Mouse (Mus musculus) frontal cortex, postnatal 10 days (tissue): ENCODE measurements around the gene Sri.
"Not testable (repeated sequence)": the region's sequence is repeated elsewhere in the genome, so short reads cannot be mapped to it uniquely, and the experiment has no call there.

Experiments
- DNase-seq, 2 experiments: peaks; one replicate each; pipeline ENCODE4 v3.0.0; 2022; ENCODE audit warnings: low spot score in 2 of 2, mixed read lengths in 1 of 2

Gene Sri

DNA sequence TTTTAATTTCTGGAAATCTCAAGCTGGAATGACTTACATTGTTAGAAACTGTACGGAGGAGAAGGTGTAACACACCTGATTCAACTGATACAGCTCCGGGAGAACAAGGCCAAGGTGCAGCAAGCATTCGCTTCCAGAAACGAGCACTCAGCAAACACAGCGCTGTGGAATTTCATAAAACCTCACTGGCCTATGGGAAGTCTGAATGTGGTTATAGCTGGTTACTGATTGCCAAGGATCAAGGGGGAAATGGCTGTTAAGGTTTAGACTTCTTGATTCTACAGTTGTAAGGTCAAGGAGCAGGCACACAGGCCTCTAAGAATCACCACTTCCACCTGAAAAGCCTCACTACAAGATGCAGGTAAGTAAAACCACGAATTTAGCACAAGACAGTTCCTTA, at the start of gene Sri:
Sri (plus strand) TSS at position 224 of the 400 bp plus-strand sequence.
- DNase-seq = no peak

DNA sequence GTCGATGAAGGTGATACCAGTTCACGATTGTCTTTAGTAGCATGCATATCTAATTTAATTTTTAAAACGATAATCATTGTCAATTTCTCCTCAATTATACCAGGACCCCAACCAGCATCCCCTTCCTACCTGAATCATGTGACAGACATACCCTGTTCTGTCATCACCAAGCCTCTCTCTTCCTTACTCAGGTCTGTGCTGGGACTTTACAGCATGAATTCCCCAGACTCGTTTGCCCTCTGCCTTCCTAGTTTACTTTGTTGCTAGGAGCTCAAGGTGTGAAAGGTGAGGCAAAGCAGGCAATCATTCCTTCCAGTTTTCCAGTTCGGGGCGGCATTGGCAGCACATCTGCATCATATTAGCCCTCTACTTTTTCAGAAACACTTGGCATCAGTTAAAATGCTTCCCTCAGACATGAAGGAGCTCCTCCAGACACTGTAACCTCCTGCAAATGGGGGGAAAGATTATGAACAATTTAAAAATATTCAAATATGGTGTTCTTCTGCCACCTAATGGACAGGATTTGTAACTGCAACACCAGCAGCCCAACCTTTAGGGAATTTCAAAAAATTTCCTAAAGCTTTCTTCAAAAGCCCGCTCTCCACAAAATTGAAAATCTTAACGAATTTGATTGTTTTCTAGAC, 49.4 kb upstream of the Sri start:
- peak in 1 of 2 experiments; percentile 7 for DNase-seq

DNA sequence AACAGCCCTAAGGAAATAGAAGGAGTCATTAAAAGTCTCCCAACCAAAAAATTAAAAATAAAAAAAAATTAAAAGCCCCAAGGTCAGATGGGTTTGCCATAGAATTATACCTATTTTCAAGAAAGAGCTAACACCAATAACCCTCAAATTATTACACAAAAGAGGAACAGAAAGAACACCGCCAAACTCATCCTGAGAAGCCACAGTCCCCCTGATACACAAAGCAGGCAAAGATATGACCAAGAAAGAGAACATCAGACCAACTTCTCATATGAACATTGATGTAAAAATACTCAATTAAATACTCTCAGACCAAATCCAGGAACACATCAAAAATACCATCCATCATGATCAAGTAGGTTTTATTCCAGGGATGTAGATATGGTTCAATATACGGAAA, 48.8 kb upstream of the Sri start:
- DNase-seq = no peak

DNA sequence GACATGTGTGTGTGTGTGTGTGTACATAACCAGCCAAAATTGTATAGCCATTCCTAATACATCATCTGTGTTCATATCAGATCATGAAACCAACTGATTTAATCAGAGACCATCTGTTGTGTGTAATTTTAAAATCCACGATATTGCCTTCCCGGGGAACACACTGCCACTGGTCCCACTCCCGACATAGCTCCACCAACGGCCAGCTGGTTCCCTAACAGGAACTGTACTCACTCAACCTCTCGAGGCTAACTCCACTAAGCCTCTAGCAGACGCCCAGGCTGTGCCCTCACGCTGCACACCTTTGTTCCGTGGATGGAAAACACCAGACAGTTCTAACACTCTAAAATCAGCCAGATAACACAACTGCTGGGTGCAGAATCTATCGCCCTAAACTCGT, 45.4 kb upstream of the Sri start:
- peak; percentile 12 to 16 for DNase-seq

DNA sequence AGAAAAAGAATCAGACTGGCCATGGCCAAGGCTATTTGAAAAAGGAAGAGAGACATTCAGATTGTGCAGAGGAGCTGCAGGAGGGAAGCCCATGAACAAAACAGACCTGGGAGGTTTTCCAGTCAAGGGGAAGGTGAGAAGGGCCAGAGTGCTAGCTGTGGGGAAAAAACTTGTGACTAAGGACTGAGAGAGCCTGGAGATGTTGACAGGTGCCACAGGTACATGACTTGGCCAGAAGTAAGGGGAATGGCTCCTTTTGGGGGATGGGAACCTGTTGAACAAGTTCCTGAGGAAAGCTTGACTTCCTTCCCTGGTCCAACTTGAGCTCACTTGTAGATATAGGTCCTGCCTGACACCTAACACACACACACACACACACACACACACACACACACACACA, 43.1 kb upstream of the Sri start:
- DNase-seq = no peak

DNA sequence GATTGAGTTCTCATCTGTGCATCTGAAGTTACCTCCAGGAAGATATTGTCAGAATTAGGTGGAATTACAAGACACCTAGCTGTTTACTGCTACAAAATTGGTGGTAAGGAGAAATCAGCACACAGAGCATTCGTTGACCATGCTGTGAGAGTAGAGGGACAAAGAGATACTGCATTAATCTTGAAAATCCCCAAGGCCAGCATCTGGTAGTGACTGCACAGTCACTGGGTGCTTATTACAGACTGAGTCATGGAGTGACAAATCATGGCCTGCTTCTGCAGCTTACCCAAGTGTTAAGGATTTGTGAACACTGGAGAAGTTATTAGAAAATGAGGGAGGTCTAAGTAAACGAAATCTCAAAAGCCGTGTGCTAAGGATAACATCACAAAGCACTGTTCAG, 32.6 kb upstream of the Sri start:
- no peak for DNase-seq

DNA sequence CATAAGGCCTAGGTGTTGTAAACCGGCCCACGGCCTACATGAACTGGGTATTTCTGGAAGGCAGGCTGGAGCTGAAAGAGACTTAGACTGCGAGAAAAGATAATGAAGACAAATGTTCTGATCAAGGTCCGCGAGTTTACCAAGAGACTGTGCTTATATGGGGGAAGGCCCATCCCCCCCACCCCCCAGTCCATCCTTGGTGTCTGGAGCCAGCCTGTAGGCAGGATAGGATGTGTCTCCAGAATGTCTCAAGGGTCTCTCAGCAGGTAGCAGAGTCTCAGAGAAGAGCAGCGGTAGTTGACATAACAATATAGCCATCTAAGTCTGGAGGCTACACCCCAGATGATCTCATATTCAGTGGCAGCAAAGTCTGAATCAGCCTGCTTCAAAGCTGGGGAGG, 11.3 kb upstream of the Sri start:
- DNase-seq = not testable (repeated sequence)

DNA sequence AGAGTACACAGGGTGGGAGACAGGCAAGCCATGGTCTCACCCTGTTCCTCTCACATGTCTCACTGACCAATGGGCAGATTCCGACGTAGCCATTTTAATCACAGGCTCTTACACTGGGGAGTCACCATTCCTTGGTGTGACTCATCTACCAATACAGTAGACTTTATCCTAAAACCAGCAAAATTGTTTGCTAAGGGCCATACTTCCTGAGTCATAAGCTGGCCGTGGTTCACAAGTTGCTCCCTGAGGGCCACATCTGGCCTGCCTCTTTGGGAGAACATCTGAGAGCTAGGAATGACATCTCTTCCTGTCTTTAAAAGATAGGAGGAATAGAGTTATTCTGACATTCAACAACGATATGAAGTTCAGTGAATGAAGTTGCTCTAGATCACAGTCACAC, 7.9 kb downstream of the Sri start:
- DNase-seq = no peak

DNA sequence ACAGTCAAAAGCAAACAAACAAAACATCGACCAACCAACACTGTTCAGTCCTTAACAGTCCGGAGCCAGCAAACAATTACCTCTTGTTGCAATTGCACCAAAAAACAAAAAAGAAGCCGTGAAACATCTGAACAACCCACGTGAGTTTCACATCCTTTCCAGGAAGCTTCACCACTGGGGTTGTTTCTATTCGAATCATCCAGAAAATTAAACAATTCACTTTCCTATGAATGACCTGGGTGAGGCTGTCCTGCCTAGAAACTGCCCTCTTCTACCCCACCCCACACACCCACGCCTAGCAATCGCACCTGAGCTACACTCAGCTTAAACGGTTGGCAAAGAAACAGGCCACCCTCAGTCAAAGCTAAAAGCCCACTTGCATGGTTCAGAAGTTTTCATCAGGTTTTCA, 9.8 kb downstream of the Sri start:
- DNase-seq = no peak

DNA sequence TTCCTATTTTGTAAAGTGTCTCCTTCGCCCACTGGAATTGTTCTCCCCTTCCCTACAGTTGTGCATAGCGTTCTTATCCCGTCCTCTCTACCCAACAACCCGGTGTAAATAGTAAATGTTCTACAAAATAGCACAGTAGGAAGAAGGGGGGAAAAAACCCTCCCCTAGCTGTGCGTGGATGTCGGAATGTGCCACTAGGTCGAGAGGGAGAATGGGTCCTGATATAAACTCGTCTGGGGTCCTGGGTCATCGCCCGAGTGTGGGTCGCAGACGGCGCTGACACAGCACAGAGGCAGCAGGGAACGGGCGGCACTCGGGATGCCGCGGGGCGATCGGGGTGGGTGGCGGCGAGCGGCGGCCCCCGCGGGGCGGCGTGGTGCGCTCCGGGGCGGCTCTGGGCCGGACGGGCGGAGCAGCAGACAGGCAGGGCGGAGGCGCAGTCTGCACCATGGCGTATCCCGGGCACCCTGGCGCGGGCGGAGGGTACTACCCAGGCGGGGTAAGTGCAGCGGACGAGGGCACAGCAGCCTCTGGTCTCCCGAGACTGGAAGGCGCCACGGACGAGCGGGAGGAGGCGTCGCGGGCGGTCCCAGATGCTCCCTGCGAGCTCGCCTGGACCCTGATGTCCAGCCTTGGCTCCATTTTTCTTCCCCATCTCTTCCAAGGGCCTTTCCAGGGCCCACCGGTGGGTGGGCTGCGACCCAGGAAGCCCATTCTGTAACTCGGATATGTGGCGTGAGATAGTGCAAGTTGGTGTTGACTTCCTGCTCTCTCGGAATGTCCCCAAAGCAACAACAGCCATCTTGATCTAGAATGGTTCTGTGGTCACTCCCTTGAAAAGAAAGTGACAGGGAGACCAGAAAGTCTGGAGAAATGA, 10.5 kb downstream of the Sri start:
- peak; percentile 53 to 75 for DNase-seq

DNA sequence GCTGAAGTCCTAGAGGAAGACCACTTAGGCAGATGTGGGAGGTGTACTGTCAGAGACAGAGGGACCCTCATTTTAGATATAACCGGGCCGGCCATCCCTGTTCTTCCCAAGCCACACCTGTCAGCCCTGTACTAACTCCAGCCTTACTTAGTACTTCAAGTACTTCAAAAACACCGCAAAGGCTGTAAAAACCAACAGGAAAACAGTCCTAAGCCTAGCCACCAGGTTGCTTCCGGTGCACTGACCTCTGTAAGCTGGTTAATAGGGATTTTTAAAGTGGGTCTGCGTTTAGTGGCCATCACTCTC, 11.1 kb downstream of the Sri start:
- no peak for DNase-seq

DNA sequence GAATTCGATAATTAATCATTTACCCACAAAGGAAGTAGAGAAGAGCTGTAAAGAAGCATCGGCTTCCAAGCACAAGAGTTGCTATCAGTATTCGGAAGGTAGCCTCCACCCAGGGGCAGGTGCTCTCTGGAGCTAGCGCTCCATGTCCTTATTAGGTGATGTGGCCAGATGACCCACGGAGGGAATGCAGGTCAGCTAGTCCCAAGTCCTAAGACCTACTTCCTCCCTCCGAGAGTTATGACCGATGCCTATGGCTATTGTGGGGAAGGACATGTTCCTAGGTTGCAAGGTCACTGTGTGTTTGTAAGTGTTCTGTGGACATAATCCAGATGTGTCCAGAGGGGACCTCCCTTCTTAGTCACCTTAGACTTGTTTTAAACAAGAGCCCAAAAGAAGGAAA, 12.2 kb downstream of the Sri start:
- no peak for DNase-seq

DNA sequence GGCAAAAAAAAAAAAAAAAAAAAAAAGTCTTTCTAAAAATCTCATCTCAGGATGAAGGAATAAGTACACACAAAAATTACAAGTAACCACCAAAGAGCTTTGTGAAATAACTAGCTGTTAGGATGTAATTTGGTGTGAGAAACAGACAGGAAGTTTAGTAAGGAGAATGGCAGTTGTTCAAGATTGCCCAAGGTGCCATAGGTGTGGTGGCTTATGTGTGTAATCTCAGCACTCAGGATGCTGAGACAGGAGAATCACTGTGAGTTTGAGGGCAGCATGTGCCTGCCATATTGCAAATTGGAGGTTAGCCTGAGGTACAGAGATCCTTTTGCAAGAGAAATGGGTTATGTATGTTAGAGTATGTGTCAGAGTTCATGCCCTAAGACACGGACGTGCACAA, 16.6 kb downstream of the Sri start:
- no peak for DNase-seq

DNA sequence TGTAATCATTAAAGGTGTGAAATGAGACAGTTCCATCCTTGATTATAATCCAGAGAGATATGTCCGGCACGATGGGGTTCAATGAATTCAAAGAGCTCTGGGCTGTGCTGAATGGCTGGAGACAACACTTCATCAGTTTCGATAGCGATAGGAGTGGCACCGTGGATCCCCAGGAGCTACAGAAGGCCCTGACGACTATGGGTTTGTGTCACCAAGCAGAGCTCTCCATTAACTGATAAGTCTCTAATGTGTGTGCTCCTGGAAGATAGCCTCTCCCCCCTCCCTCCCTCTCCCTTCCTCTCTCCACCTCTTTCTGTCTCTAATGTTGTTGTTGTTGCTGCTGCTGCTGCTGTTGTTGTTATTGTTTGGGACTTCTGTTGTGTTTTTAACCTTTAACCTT, 17.3 kb downstream of the Sri start:
- no peak for DNase-seq

DNA sequence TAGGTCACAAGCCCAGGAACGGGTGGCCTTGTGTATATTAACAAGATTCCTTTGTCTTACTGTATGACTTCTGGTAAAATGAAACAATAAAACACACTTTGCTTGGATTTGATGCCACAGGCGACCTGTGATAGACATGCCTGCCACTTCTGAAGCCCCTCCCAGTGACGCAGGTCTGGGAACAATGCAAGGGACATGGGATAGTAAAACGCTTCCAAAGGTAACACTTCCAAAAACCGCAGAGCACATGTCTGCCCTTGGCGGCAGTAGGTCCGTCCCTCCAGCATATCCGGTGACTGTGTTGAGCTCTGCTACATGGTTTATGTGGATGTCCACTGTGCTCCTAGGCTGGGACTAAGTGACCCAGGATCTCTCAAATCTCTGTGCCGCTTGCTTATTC, 27.5 kb downstream of the Sri start:
- DNase-seq = no peak

DNA sequence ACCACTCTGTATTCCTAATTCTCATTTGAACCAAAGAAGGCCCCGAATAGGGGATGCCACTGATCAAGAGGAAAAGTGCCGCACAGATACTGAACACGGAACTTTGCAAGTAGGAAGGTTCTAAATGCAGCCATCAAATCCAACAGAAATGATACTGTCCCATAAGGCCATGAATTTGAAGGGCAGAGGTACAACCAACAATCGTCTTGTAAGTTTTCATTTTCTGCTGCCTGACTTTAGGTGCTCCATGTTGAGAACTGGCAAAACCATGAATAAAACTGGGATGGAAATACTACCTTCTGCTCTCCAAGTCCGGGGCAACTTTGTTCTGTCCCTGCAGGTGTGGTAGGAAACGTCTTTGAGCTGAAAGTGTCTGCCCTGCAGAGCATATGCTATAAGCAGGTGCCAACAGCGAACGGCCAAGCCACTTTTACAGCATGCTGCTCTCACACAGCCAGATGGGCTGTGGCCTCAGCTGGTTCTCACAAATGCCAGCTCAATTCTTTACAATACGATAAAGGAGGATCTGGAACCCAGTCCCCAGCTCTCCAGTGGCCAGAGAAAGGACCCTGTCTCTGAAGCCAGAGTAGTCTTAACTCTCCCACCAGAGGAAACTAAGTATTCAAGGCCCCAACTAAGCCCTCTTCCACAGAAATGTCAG, 28.2 kb downstream of the Sri start:
- no peak for DNase-seq

DNA sequence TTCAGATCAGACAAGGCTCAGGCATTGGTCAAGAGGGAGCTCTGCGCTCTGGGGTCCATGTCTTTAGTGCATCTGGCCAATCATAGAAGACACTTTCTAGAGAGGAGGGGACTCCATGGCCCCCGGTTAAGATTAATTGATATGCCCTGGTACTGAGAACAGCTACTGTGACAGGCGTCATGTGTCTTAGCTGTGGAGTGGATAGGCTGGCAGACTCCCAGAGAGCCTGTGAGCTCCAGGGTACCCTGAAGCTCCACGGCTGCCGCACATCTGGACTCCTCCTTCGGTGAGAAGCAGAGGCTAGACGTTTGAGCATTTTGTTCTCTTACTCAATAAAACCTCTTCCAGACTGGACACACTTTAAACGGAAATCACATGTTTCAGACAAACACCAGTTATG, 31.6 kb downstream of the Sri start:
- DNase-seq = no peak

DNA sequence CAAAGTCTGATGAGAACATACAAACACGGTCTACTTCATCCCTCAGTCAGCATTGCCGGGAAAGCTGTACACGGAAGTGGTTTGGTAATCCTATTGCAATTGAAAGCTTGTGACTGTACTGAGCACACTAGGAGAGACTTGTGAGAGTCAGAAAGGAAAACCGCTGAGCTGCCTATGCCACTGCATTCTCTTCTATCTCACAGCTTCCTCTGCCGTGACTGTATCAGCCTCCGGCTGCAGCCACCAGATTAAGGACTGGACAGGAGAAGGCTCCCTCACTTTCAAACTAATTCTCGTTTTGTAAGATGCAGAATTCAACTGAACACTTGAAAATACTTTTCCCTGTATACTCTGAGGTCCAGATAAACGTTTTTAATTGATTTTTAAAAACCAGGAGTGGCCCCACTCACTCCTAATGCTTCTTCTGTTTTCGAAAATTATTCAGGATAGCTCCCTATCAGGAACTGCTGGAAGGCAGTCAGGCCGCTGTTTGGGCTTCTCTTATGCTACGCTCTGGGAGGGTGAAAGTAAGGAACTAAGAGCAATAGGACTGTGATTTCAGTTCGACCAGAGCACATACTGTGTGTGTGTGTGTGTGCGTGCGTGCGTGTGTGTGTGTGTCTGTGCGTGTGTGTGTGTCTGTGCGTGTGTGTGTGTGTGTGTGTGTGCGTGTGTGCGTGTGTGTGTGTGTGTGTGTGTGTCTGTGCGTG, 37.1 kb downstream of the Sri start:
- DNase-seq = no peak

DNA sequence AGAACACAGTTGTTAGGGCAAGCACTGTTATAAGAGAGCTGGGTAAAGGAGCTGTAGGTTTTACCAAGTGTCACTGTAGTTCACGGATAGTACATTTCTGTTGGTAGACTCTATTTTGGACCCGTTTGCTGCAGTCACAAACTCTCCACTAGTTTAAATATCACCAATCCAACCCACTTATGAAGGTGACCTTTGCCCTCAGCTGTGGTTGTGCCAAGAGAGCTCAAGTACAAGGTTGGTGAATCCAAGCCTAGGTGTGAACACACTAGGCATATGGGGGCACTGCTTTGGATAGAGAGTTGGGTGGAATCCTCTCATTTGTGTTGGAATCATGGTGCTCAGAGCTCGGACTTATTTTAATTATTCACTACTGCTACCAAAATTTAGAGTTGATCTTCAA, 39.8 kb downstream of the Sri start:
- no peak for DNase-seq

DNA sequence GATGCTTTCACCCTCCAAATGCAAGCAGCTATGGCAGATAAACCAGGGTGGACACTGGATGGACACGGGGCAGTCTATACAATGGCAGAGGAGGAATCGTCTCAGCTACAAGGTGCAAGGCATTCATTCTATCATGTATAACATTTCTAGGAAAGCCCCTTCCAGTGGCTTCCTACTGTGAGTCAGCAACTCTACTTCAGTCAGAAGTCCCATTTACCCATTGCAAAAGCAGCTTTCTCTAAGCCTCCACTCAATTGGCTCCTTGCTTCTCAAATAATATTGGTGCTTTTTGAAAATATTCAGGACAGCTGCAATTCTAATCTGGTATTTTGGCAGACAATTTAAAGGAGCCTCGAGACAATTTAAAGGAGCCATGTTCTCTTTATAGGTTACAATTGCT, 42.3 kb downstream of the Sri start:
- DNase-seq = no peak

DNA sequence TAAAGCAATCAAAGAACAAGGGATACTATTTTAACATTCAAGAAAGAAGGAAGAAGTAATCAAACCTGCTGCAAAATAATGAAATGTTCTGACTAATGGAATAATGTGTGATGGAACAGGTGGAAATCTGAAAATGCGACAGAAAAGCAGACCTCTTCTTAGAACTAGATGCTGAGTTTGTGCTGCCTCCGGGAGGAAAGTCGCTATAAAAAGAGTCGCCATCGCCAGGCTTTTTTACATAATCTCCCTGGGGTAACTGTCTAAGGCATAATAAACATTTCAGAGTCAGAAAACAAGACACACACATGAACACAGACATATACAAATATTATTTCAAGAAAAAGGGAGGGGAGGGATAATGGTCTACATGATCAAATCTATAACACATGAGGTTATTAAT, 49.0 kb downstream of the Sri start:
- DNase-seq = no peak

DNA sequence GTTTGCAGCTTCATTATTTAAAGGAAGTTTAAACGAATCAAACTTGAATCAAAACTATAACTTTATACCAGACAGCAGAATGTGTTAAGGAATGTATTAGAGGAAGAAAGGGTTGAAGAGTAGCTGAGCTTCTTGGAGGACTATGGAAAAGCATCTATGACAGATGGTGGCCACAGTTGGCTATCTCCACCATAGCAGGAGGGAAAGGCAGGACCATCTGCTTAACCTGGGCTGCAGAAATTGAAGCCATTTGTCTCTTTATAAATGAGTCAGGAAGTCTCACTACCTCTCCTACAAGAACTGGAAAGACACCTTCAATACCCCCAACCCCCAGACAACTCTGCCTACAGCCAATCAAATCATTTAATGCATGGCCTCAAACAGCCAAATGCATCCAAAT, 49.8 kb downstream of the Sri start:
- DNase-seq = no peak

DNA sequence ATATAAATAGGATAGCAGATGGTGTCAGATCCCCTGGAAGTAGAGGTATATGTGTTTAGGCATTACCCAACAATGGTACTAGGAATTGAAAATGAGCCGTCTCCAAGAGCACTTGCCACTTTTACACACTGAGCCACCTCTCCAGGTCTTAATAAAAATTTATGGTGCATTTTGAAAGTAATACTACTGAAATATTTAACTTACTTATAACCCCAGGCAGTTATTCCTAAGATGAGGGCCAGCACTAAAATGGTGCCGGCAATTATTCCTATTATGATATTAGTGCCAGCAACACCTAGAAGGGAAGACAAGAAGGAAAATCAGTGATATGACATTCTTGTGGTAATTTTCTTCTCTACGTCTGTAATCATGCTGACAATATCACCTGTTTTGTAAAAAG, 65.8 kb downstream of the Sri start:
- DNase-seq = no peak
